Mouse (Mus musculus): Measurements from ENCODE around the gene Esrrg. TPM values are rescaled to one million over a fixed set of nuclear protein-coding genes. Genes with fewer than 3 reads are reported as not detected.

Esrrg gene
- total and polyA plus RNA-seq, 3 experiments = 0.01 TPM; not detected in 2

DNA sequence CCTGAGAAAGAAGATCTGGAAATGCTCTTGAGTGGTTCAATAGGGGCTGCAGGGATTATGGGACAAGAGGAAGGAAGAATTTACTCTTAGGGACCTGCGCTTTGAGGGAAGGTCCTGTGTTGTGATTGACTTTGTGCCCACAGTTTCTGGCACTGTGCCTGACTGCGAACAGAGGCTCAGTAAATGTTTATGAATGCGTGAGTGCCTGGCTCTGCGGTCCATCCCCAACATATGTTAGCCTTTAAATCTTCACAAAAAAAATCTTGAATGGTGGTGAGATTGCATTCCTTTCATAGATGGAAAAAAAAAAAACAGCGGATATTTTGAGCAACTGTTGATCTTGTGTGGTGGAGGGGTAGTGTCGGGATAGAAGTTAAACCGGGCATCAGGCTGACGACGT lies 52.4 kb downstream of the Esrrg start:
- Histone ChIP-seq H3K9ac (ENCODE audit: control insufficient read depth, low read depth, low read length, poor library complexity, severe bottlenecking) (no peak overlapping the region), H3K4me1 (ENCODE audit: control insufficient read depth in 1 of 2, insufficient read depth in 2 of 2, low read length in 2 of 2) (no peaks in the 10 kb centered on the region), H3K36me3 (ENCODE audit: control insufficient read depth in 1 of 2, insufficient read depth in 2 of 2, low read length in 2 of 2) (no peaks in the 10 kb centered on the region), H3K4me3 (ENCODE audit: control insufficient read depth in 1 of 2, insufficient read depth in 1 of 2, low read depth in 2 of 2, low read length in 2 of 2) (no peak overlapping the region), H3K79me2 (ENCODE audit: control insufficient read depth, insufficient read depth, low read length, poor library complexity) (no peaks in the 10 kb centered on the region), H3K27ac (ENCODE audit: control insufficient read depth, low read depth, low read length) (no peak overlapping the region), H3K27me3 (ENCODE audit: control insufficient read depth in 1 of 2, insufficient read depth in 2 of 2, low read length in 2 of 2) (peaks cover 0 to 1% of the 10 kb centered on the region in 2 experiments; a peak in 1 of 4 replicates), H3K9me3 (replicated peaks; ENCODE audit: insufficient read depth, low read length) (no peaks in the 10 kb centered on the region)
- TF ChIP-seq ETS1 (IDR thresholded peaks at IDR 0.05; ENCODE audit: low read depth, low read length) = no peak
- no peak for TF ChIP-seq GABPA (IDR thresholded peaks at IDR 0.05; ENCODE audit: low read depth, low read length)
- TF ChIP-seq RAD21 (IDR thresholded peaks at IDR 0.05; ENCODE audit: low read depth, low read length) = no peak
- no peak for TF ChIP-seq E2F4 (IDR thresholded peaks at IDR 0.05; ENCODE audit: borderline replicate concordance, low read depth, low read length)
- no peak for TF ChIP-seq GATA1 (IDR thresholded peaks at IDR 0.05; ENCODE audit: low read depth, low read length)
- no peak for TF ChIP-seq MYB (IDR thresholded peaks at IDR 0.05; ENCODE audit: low read depth, low read length)
- no peak for TF ChIP-seq MYC (IDR thresholded peaks at IDR 0.05; ENCODE audit: low read depth, low read length)
- no peak for TF ChIP-seq MXI1 (IDR thresholded peaks at IDR 0.05; ENCODE audit: low read depth, low read length)
- no peak for TF ChIP-seq NELFE (IDR thresholded peaks at IDR 0.05; ENCODE audit: low read depth, low read length)
- DNase-seq (ENCODE audit: low read depth, low spot score) = no peak

DNA sequence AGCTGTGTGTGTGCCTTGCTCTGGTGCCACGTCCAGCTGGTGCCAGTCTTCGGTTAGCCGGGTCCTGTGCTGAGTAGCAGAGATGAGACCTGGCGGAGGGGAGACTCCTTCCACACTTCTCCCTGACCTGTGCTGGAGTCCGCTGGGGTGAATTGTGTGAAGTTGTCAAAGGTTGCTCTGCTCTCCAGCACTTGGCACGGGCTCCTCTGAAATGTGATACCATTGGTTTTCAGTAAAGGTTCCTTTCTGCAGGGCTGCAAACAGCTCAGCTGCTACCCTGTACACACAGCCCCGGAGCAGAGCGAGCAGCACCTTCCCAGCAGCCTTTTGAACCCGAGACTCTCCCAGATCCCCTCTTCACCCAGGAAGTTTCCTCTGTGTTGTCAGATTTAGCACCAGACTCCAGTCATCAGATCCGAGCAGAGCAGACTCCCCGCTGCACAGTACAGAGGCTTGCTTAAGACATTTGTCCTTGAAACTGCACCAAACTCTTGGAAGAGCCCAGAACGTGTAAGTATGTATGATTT lies 53.6 kb downstream of the Esrrg start:
- TF ChIP-seq MAX (IDR thresholded peaks at IDR 0.05; ENCODE audit: low read length) (no peak), ZKSCAN1 (IDR thresholded peaks at IDR 0.05; ENCODE audit: low read depth, low read length) (no peak), TCF12 (IDR thresholded peaks at IDR 0.05; ENCODE audit: low read depth, low read length) (no peak), POLR2AphosphoS2 (IDR thresholded peaks at IDR 0.05; ENCODE audit: low read length) (no peak), POLR2A (IDR thresholded peaks at IDR 0.05; ENCODE audit: control insufficient read depth in 1 of 2, insufficient read depth in 1 of 2, low read depth in 1 of 2, low read length in 2 of 2, poor library complexity in 1 of 2) (no peak), MYC (IDR thresholded peaks at IDR 0.05; ENCODE audit: low read depth, low read length) (no peak), EP300 (IDR thresholded peaks at IDR 0.05; ENCODE audit: low read depth in 1 of 2, low read length in 2 of 2) (no peak), RAD21 (IDR thresholded peaks at IDR 0.05; ENCODE audit: low read depth, low read length) (no peak), ZMIZ1 (IDR thresholded peaks at IDR 0.05; ENCODE audit: low read depth, low read length) (no peak), NELFE (IDR thresholded peaks at IDR 0.05; ENCODE audit: low read depth, low read length) (no peak), CHD2 (IDR thresholded peaks at IDR 0.05; ENCODE audit: low read length) (no peak), SIN3A (IDR thresholded peaks at IDR 0.05; ENCODE audit: low read length) (no peak)

More for the DNA sequence above, 53.6 kb downstream of the Esrrg start:
- no peaks in the 10 kb centered on the region for H3K36me3 ChIP-seq (ENCODE audit: control insufficient read depth in 1 of 2, insufficient read depth in 2 of 2, low read length in 2 of 2)
- DNase-seq (ENCODE audit: low read depth, low spot score) = no peak
- no peaks in the 10 kb centered on the region for H3K4me1 ChIP-seq (ENCODE audit: control insufficient read depth in 1 of 2, insufficient read depth in 2 of 2, low read length in 2 of 2)
- no peak overlapping the region for H3K9ac ChIP-seq (ENCODE audit: control insufficient read depth, low read depth, low read length, poor library complexity, severe bottlenecking)
- H3K27me3 ChIP-seq (ENCODE audit: control insufficient read depth in 1 of 2, insufficient read depth in 2 of 2, low read length in 2 of 2) = peaks cover 0 to 1% of the 10 kb centered on the region in 2 experiments; a peak in 1 of 4 replicates
- no peak overlapping the region for H3K27ac ChIP-seq (ENCODE audit: control insufficient read depth, low read depth, low read length)
- no peak overlapping the region for H3K4me3 ChIP-seq (ENCODE audit: control insufficient read depth in 1 of 2, insufficient read depth in 1 of 2, low read depth in 2 of 2, low read length in 2 of 2)
- no peaks in the 10 kb centered on the region for H3K79me2 ChIP-seq (ENCODE audit: control insufficient read depth, insufficient read depth, low read length, poor library complexity)
- H3K9me3 ChIP-seq (replicated peaks; ENCODE audit: insufficient read depth, low read length) = no peaks in the 10 kb centered on the region
